Mouse (Mus musculus) kidney, embryonic 14.5 days (tissue): ENCODE data around the gene Colgalt1. TPM values are rescaled to one million over a fixed set of nuclear protein-coding genes. Genes with fewer than 3 reads are reported as not detected.

ENCODE experiments used
- ATAC-seq: fragments of 200-750 bp; cut with Nextera tagmentation; 2 replicates; pipeline ENCODE4 v1.8.0; 2017; ENCODE audit warnings: moderate number of reproducible peaks, mild to moderate bottlenecking, moderate TSS enrichment, moderate library complexity; ENCODE audit not compliant: low FRiP score, low TSS enrichment
- H3K27ac ChIP-seq: fragments of 300-500 bp; sonication (generic); 2 replicates; pipeline ENCODE4 v1.5.1; 2014; ENCODE audit warnings: low read depth, mild to moderate bottlenecking, low read length, moderate library complexity, mixed read lengths
- H3K27me3 ChIP-seq: fragments of 300-500 bp; sonication (generic); 2 replicates; pipeline ENCODE4 v1.6.1; 2014; ENCODE audit warnings: mild to moderate bottlenecking, low read length; ENCODE audit not compliant: control insufficient read depth, insufficient read depth
- H3K36me3 ChIP-seq: fragments of 300-500 bp; sonication (generic); 2 replicates; pipeline ENCODE4 v1.6.1; 2014; ENCODE audit warnings: low read length, mixed read lengths; ENCODE audit not compliant: control insufficient read depth, insufficient read depth
- H3K4me1 ChIP-seq: fragments of 300-500 bp; sonication (generic); 2 replicates; pipeline ENCODE4 v1.6.1; 2014; ENCODE audit warnings: low read length, mixed read lengths; ENCODE audit not compliant: control insufficient read depth, insufficient read depth
- H3K4me2 ChIP-seq: fragments of 300-500 bp; sonication (generic); replicated peaks from 2 replicates; pipeline ENCODE4 v1.6.1; 2014; ENCODE audit warnings: low read depth, mild to moderate bottlenecking, low read length
- H3K4me3 ChIP-seq: fragments of 300-500 bp; sonication (generic); 2 replicates; pipeline ENCODE4 v1.5.1; 2014; ENCODE audit warnings: mild to moderate bottlenecking, low read length
- H3K9ac ChIP-seq: fragments of 300-500 bp; sonication (generic); 2 replicates; pipeline ENCODE4 v1.6.1; 2014; ENCODE audit warnings: low read depth, mild to moderate bottlenecking, low read length, moderate library complexity
- H3K9me3 ChIP-seq: fragments of 300-500 bp; sonication (generic); 2 replicates; pipeline ENCODE4 v1.6.1; 2016; ENCODE audit warnings: low read length; ENCODE audit not compliant: control insufficient read depth
- WGBS: fragments of 180-500 bp; shearing (Covaris S2); extraction: QIAGEN DNeasy Blood & Tissue Kit; methylation state at CpG from one replicate; pipeline ENCODE4 v1.1.7; 2014; 5-methylcytosine and 5-hydroxymethylcytosine counted together
- polyA plus RNA-seq: library from polyadenylated mRNA; unstranded; fragments of >200 nt; fragmentation: Nextera tagmentation; extraction: Ambion mirVana; gene quantifications from 2 replicates; pipeline ENCODE4 v1.2.1, GENCODE M21; 2014

Colgalt1 gene
- polyA plus RNA-seq, 1 experiment from 2014 or later: 76.8 TPM

DNA sequence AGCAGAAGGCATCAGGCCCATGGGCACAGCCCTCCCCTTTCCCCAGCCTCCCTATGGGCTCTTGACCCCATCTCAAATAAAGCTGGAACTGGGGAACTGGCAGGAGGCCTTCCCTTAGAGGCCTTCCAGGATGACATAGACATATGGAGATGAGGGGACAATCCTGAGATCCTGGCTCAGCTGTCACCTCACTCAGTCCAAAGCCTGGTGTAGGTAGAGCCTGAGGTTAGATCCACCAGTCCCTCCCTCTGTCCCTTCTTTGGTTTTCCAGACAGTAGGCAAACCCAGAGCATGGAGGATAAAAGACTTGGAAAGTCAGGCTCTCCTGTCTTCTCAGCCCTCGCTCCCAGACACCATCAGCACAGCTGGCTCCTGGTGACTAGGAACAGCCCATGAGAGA lies 56.1 kb downstream of the Colgalt1 start:
- Histone ChIP-seq H3K4me3 (no peak overlapping the region), H3K27ac (no peak overlapping the region), H3K9me3 (no peaks in the 10 kb centered on the region), H3K27me3 (peaks cover 41% of the 10 kb centered on the region), H3K9ac (no peak overlapping the region), H3K4me1 (peaks cover 23% of the 10 kb centered on the region; the same call in 1 of the 2 replicates), H3K4me2 (no peak overlapping the region), H3K36me3 (no peaks in the 10 kb centered on the region)
- 26% methylated on average over 1 of the region's 1 CpGs for WGBS
- ATAC-seq: no peak

DNA sequence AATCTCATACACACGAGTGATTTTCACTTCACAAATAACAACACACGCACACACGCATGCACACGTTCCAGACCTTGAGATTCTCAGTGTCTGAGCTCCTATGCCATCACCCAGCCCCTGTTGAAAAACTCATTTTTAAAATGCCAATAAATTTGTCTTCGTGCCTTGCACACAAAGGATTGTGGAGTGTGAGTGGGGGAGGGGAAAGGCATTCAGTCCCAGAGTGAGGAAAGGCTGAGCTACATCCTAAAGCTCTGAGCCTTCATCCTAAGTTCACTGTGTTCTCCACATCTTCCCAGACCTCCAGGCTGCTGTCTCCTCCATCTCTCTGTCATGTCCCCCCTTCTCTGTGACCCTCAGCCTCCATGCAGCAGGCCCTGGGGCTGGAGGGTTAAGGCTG lies 56.5 kb downstream of the Colgalt1 start:
- no peak for ATAC-seq
- H3K9me3 ChIP-seq: no peaks in the 10 kb centered on the region
- no peak overlapping the region for H3K4me3 ChIP-seq
- H3K27ac ChIP-seq: no peak overlapping the region
- H3K36me3 ChIP-seq: no peaks in the 10 kb centered on the region
- 61% methylated on average over 5 of the region's 5 CpGs for WGBS
- H3K9ac ChIP-seq: no peak overlapping the region
- peaks cover 25% of the 10 kb centered on the region; the same call in 1 of the 2 replicates for H3K4me1 ChIP-seq
- peaks cover 41% of the 10 kb centered on the region for H3K27me3 ChIP-seq
- no peak overlapping the region for H3K4me2 ChIP-seq

DNA sequence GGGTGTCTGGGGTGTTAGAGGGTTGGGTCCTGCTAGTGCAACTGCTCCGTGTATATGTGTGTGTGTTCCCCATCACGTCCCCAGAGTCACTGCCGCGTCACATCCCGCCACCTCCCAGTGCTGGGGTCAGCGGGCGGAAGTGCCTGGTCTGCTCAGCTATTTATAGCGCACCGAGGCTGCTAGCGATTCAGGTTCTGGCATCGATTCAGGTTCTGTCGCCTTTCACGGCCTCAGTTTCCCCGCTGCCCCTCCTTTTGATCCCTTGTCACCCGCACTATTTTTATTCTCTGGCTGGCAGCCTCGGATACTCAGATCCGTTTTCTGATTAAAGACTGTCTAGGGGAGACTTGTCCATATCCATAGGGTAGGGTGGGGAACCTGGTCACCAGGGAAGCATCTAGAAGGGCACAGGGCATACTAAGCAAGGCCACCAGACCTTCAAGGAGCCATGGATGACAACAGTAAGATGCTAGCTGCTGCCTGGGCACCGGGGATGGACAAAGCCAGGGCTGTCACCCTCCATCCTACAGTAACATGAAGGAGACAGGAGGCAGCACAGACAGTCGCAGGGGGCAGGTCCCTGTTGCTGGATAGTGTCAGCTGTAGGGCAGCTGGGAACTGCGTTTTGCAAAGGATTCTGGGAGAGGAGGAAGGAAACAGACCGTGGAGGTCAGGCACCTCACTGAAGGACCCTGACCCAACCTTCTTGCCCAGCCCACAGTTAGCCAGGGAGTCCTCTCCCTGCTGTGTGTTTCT lies 57.6 kb downstream of the Colgalt1 start:
- no peak for ATAC-seq
- Histone ChIP-seq H3K9me3 (no peaks in the 10 kb centered on the region), H3K4me2 (peak overlapping the region; percentile 29), H3K9ac (peak overlapping the region; percentile 14; the same call in 1 of the 2 replicates), H3K27me3 (peaks cover 41% of the 10 kb centered on the region), H3K4me1 (peaks cover 25% of the 10 kb centered on the region; the same call in 1 of the 2 replicates), H3K27ac (no peak overlapping the region), H3K36me3 (no peaks in the 10 kb centered on the region), H3K4me3 (0 out of 2 replicates have a peak overlapping the region, but pooled peaks have one; percentile 10)
- WGBS: 2% methylated on average over 21 of the region's 21 CpGs

GRCm38 (mm10) chr8:71670198-71670597 lies 59.4 kb downstream of the Colgalt1 start:
- H3K9ac ChIP-seq: no peak overlapping the region
- no peak for ATAC-seq
- H3K4me2 ChIP-seq: peak overlapping the region; percentile 90
- H3K4me1 ChIP-seq: peaks cover 25% of the 10 kb centered on the region; the same call in 1 of the 2 replicates
- H3K27ac ChIP-seq: no peak overlapping the region
- 6% methylated on average over 11 of the region's 12 CpGs for WGBS
- peaks cover 34% of the 10 kb centered on the region for H3K27me3 ChIP-seq
- H3K36me3 ChIP-seq: no peaks in the 10 kb centered on the region
- peak overlapping the region; percentile 43 for H3K4me3 ChIP-seq
- H3K9me3 ChIP-seq: no peaks in the 10 kb centered on the region

GRCm38 (mm10) chr8:71670621-71671548 lies 60.1 kb downstream of the Colgalt1 start:
- Histone ChIP-seq H3K9me3 (no peaks in the 10 kb centered on the region), H3K36me3 (no peaks in the 10 kb centered on the region), H3K9ac (no peak overlapping the region), H3K27ac (no peak overlapping the region), H3K27me3 (peaks cover 41% of the 10 kb centered on the region), H3K4me3 (peak overlapping the region; percentile 43), H3K4me1 (peaks cover 28% of the 10 kb centered on the region; the same call in 1 of the 2 replicates), H3K4me2 (peak overlapping the region; percentile 90)
- under 1% methylated on average over 53 of the region's 64 CpGs for WGBS
- peak; percentile 55 for ATAC-seq

DNA sequence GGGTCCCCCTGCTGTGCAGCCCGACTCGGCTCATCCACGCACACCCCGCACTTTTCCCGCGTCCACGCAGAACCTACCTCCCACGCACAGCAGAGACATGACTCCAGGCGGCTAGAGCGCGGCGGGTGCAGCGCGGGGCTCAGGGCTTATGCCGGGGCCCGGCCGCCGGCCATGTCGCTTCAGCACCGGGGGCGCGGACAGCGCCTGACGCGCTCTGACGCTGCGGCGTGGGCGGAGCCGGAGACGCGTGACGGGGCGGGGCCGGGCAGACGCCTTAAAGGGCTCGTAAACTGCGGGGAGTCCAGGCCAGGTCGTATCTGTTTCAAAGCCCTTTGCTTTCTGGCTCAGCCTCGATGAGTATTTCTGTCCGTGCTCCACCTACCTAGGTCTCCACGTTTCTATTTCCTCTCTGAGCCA lies 60.8 kb downstream of the Colgalt1 start, which contains the start of gene Unc13a:
Gene Unc13a (minus strand): TSS at position 209 of the 417 bp plus-strand sequence.
- Histone ChIP-seq H3K27ac (no peak within 1 kb of the TSS), H3K9me3 (no peaks in the 10 kb centered on the region), H3K4me3 (peak within 1 kb of the TSS; percentile 43), H3K9ac (0 out of 2 replicates have a peak within 1 kb of the TSS, but pooled peaks have one; percentile 28), H3K36me3 (no peaks in the 10 kb centered on the region), H3K4me1 (peaks cover 32% of the 10 kb centered on the region; the same call in 1 of the 2 replicates), H3K27me3 (peaks cover 44% of the 10 kb centered on the region), H3K4me2 (peak within 1 kb of the TSS; percentile 90)
- ATAC-seq: peak; percentile 71
- 0% methylated on average over 42 of the region's 42 CpGs for whole genome bisulfite sequencing

DNA sequence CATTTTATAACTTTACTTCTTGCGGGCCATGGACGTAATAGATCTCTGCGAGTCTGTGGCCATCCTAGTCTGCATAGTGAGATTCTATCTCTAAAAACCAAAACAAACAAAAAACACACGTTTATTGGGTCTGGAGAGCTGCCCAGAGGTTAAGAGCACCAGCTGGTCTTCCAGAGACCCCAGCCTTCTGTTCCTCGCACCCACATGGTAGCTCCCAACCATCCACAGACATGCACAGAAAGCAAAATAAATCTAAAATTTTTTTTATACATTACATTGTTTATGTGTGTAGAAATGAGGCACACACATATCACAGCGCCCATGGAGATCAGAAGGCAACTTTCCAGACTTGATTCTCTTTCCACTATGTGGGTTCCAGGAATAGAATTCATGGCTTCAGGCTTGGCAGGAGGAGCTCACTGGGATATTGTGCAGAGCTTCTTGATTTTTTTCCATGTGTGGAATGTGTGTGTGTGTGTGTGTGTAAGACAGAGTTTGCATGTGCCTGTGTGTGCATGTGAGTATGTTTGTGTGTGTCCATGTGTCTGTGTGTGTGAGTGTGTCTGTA lies 61.5 kb downstream of the Colgalt1 start:
- WGBS: 50% methylated on average over 6 of the region's 6 CpGs
- peaks cover 33% of the 10 kb centered on the region; the same call in 1 of the 2 replicates for H3K4me1 ChIP-seq
- no peaks in the 10 kb centered on the region for H3K9me3 ChIP-seq
- peak overlapping the region; percentile 90 for H3K4me2 ChIP-seq
- no peak for ATAC-seq
- no peaks in the 10 kb centered on the region for H3K36me3 ChIP-seq
- peaks cover 49% of the 10 kb centered on the region for H3K27me3 ChIP-seq
- H3K9ac ChIP-seq: no peak overlapping the region
- peak overlapping the region; percentile 43; the same call in 1 of the 2 replicates for H3K4me3 ChIP-seq
- no peak overlapping the region for H3K27ac ChIP-seq

DNA sequence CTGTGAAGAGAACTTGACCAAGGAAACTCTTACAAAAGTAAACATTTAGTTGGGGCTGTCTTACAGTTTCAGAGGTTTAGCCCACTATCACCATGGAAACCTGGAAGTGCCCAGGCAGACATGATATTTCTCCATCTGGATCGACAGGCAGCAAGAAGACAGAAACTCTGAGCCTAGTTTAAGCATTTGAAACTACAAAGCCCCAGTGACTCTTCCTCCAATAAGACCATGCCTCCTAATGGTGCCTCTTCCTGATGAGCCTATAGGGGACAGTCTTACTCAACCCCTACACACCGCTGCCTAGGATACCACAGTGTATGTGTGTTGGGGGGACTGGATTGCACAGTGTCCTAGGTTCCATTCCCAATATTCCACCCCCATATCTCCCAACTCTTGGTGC lies 63.3 kb downstream of the Colgalt1 start:
- Histone ChIP-seq H3K4me3 (no peak overlapping the region), H3K9me3 (no peaks in the 10 kb centered on the region)

More for the DNA sequence above, 63.3 kb downstream of the Colgalt1 start:
- H3K4me2 ChIP-seq: no peak overlapping the region
- peaks cover 23% of the 10 kb centered on the region; the same call in 1 of the 2 replicates for H3K4me1 ChIP-seq
- no peak overlapping the region for H3K27ac ChIP-seq
- H3K9ac ChIP-seq: no peak overlapping the region
- ATAC-seq: no peak
- H3K27me3 ChIP-seq: peaks cover 54% of the 10 kb centered on the region
- H3K36me3 ChIP-seq: no peaks in the 10 kb centered on the region
- WGBS: 76% methylated on average over 2 of the region's 2 CpGs
